Mouse (Mus musculus) midbrain, embryonic 16.5 days (tissue): ENCODE measurements at regions not wholly inside any gene's neighbourhood (a gene's known extent, or its start where the extent isn't known, plus 50 kb on each side); places are given as distances from the start of the nearest gene placed in this dataset.
"Not testable (repeated sequence)": the region's sequence is repeated elsewhere in the genome, so short reads cannot be mapped to it uniquely, and the experiment has no call there.

Experiments used
- ATAC-seq: fragments of 200-750 bp; cut with Nextera tagmentation; 2 replicates; pipeline ENCODE4 v1.8.0; 2017; ENCODE audit warnings: moderate TSS enrichment
- H3K27ac ChIP-seq: fragments of 300-500 bp; sonication (generic); 2 replicates; pipeline ENCODE4 v1.5.1; 2014; ENCODE audit warnings: mild to moderate bottlenecking, low read length, mixed read lengths
- H3K27me3 ChIP-seq: fragments of 300-500 bp; sonication (generic); 2 replicates; pipeline ENCODE4 v1.6.1; 2014; ENCODE audit warnings: low read depth, low read length, mixed read lengths; ENCODE audit not compliant: control insufficient read depth, insufficient read depth
- H3K36me3 ChIP-seq: fragments of 300-500 bp; sonication (generic); 2 replicates; pipeline ENCODE4 v1.6.1; 2014; ENCODE audit warnings: mild to moderate bottlenecking, low read length, moderate library complexity, mixed read lengths; ENCODE audit not compliant: control insufficient read depth, insufficient read depth
- H3K4me1 ChIP-seq: fragments of 300-500 bp; sonication (generic); 2 replicates; pipeline ENCODE4 v1.6.1; 2014; ENCODE audit warnings: mild to moderate bottlenecking, low read length, mixed read lengths; ENCODE audit not compliant: control insufficient read depth, insufficient read depth
- H3K4me2 ChIP-seq: fragments of 300-500 bp; sonication (generic); 2 replicates; pipeline ENCODE4 v1.6.1; 2014; ENCODE audit warnings: mild to moderate bottlenecking, low read length, mixed read lengths
- H3K4me3 ChIP-seq: fragments of 300-500 bp; sonication (generic); 2 replicates; pipeline ENCODE4 v1.5.1; 2014; ENCODE audit warnings: low read depth, mild to moderate bottlenecking, low read length, moderate library complexity, mixed read lengths
- H3K9ac ChIP-seq: fragments of 300-500 bp; sonication (generic); 2 replicates; pipeline ENCODE4 v1.6.1; 2014; ENCODE audit warnings: low read depth, low read length, mixed read lengths
- H3K9me3 ChIP-seq: fragments of 300-500 bp; sonication (generic); replicated peaks from 2 replicates; pipeline ENCODE4 v1.6.1; 2014; ENCODE audit warnings: mild to moderate bottlenecking, low read length, mixed read lengths; ENCODE audit not compliant: control insufficient read depth, poor library complexity, severe bottlenecking
- WGBS: fragments of 180-500 bp; shearing (Covaris S2); extraction: QIAGEN DNeasy Blood & Tissue Kit; methylation state at CpG from one replicate; pipeline ENCODE4 v1.1.7; 2014; 5-methylcytosine and 5-hydroxymethylcytosine counted together

GRCm38 (mm10) chrX:103250961-103251360 lies 64.5 kb upstream of the Nap1l2 start:
- Histone ChIP-seq H3K36me3 (no peaks in the 10 kb centered on the region), H3K9ac (no peak overlapping the region), H3K27ac (no peak overlapping the region), H3K4me3 (no peak overlapping the region), H3K27me3 (no peaks in the 10 kb centered on the region; the same call in 1 of the 2 replicates), H3K4me1 (no peaks in the 10 kb centered on the region), H3K9me3 (no peaks in the 10 kb centered on the region), H3K4me2 (no peak overlapping the region)
- no peak for ATAC-seq
- WGBS = 75% methylated on average over 1 of the region's 2 CpGs

GRCm38 (mm10) chrX:103251478-103251877 lies 65.0 kb upstream of the Nap1l2 start:
- ATAC-seq, H3K4me2 ChIP-seq, H3K27me3 ChIP-seq, H3K27ac ChIP-seq, H3K9me3 ChIP-seq, H3K4me1 ChIP-seq, H3K4me3 ChIP-seq, H3K9ac ChIP-seq, H3K36me3 ChIP-seq: not testable (repeated sequence)

- not testable (repeated sequence) for H3K36me3 ChIP-seq, ATAC-seq, H3K4me3 ChIP-seq, H3K27me3 ChIP-seq, H3K4me1 ChIP-seq, H3K9me3 ChIP-seq, H3K9ac ChIP-seq, H3K4me2 ChIP-seq, H3K27ac ChIP-seq
- 67% methylated on average over 1 of the region's 1 CpGs for WGBS
Measured at GRCm38 (mm10) chrX:103252056-103252850, 65.8 kb upstream of the Nap1l2 start.

- H3K4me1 ChIP-seq = no peaks in the 10 kb centered on the region
- WGBS = 84% methylated on average over 6 of the region's 6 CpGs
- no peak overlapping the region for H3K9ac ChIP-seq
- H3K4me2 ChIP-seq = no peak overlapping the region
- H3K27me3 ChIP-seq = no peaks in the 10 kb centered on the region; the same call in 1 of the 2 replicates
- no peaks in the 10 kb centered on the region for H3K36me3 ChIP-seq
- no peak for ATAC-seq
- no peaks in the 10 kb centered on the region for H3K9me3 ChIP-seq
- H3K4me3 ChIP-seq = no peak overlapping the region
- no peak overlapping the region for H3K27ac ChIP-seq
Measured at GRCm38 (mm10) chrX:103252881-103253280, 66.4 kb upstream of the Nap1l2 start.

GRCm38 (mm10) chrX:103254867-103255266 lies 66.3 kb upstream of the Cdx4 start:
- Histone ChIP-seq H3K9ac (no peak overlapping the region), H3K36me3 (no peaks in the 10 kb centered on the region), H3K4me2 (no peak overlapping the region), H3K9me3 (no peaks in the 10 kb centered on the region), H3K4me1 (no peaks in the 10 kb centered on the region), H3K4me3 (no peak overlapping the region), H3K27ac (no peak overlapping the region), H3K27me3 (no peaks in the 10 kb centered on the region; the same call in 1 of the 2 replicates)
- 89% methylated on average over 3 of the region's 3 CpGs for WGBS
- ATAC-seq = no peak

- peak; percentile 58; the same call in 1 of the 2 replicates for ATAC-seq
- Histone ChIP-seq H3K27me3 (no peaks in the 10 kb centered on the region; the same call in 1 of the 2 replicates), H3K4me3 (no peak overlapping the region), H3K9me3 (no peaks in the 10 kb centered on the region), H3K36me3 (no peaks in the 10 kb centered on the region), H3K4me1 (no peaks in the 10 kb centered on the region), H3K9ac (no peak overlapping the region), H3K4me2 (no peak overlapping the region), H3K27ac (no peak overlapping the region)
- 3% methylated on average over 2 of the region's 2 CpGs for WGBS
Measured at GRCm38 (mm10) chrX:103259882-103260281, 61.3 kb upstream of the Cdx4 start.
